Mouse (Mus musculus) MEL (cell line): ENCODE results near the gene 4931428F04Rik. TPM values are rescaled to one million over a fixed set of nuclear protein-coding genes. Genes with fewer than 3 reads are reported as not detected.
A peak's percentile ranks its signal among the peaks of the same experiment; 100 is the strongest.

Experiments used
- DNase-seq: peaks from one replicate; pipeline ENCODE4 v3.0.0; 2011; ENCODE audit warnings: low read depth, low spot score
- H3K27ac ChIP-seq: 2 replicates; pipeline ENCODE4 v1.5.1; 2012; ENCODE audit warnings: low read depth, mild to moderate bottlenecking, control low read depth, low read length, moderate library complexity; ENCODE audit not compliant: control insufficient read depth
- H3K27me3 ChIP-seq, 2 experiments: fragments of 150-350 bp in 1 of 2; sonication (generic) in 1 of 2; 2 replicates each; pipeline ENCODE4 v1.6.1; 2012; ENCODE audit warnings: low read length in 2 of 2, mild to moderate bottlenecking in 2 of 2, improper control_type of control experiment in 1 of 2, moderate library complexity in 1 of 2; ENCODE audit not compliant: insufficient read depth in 2 of 2, control insufficient read depth in 1 of 2
- H3K36me3 ChIP-seq, 2 experiments: 2 replicates each; pipeline ENCODE4 v1.6.1; 2012 to 2014; ENCODE audit warnings: low read length in 2 of 2, improper control_type of control experiment in 1 of 2, inconsistent platforms in 1 of 2, mild to moderate bottlenecking in 1 of 2; ENCODE audit not compliant: insufficient read depth in 2 of 2, control insufficient read depth in 1 of 2
- H3K4me1 ChIP-seq, 2 experiments: fragments of 150-350 bp in 1 of 2; sonication (generic) in 1 of 2; 2 replicates each; pipeline ENCODE4 v1.6.1; 2012; ENCODE audit warnings: low read length in 2 of 2, improper control_type of control experiment in 1 of 2, mild to moderate bottlenecking in 1 of 2; ENCODE audit not compliant: insufficient read depth in 2 of 2, control insufficient read depth in 1 of 2
- H3K4me3 ChIP-seq, 2 experiments: fragments of 150-350 bp in 1 of 2; sonication (generic) in 1 of 2; 2 replicates each; pipeline ENCODE4 v1.5.1; 2012; ENCODE audit warnings: low read depth in 2 of 2, low read length in 2 of 2, mild to moderate bottlenecking in 2 of 2, moderate library complexity in 2 of 2, control low read depth in 1 of 2, improper control_type of control experiment in 1 of 2; ENCODE audit not compliant: control insufficient read depth in 1 of 2, insufficient read depth in 1 of 2
- H3K79me2 ChIP-seq: 2 replicates; pipeline ENCODE4 v1.6.1; 2012; ENCODE audit warnings: mild to moderate bottlenecking, low read length, moderate library complexity; ENCODE audit not compliant: control insufficient read depth, poor library complexity, insufficient read depth
- H3K9ac ChIP-seq: 2 replicates; pipeline ENCODE4 v1.6.1; 2012; ENCODE audit warnings: low read depth, mild to moderate bottlenecking, control low read depth, low read length, moderate library complexity; ENCODE audit not compliant: control insufficient read depth, poor library complexity, severe bottlenecking
- H3K9me3 ChIP-seq: fragments of 150-350 bp; sonication (generic); replicated peaks from 2 replicates; pipeline ENCODE4 v1.6.1; 2012; ENCODE audit warnings: mild to moderate bottlenecking, low read length, improper control_type of control experiment, moderate library complexity; ENCODE audit not compliant: insufficient read depth
- BHLHE40 ChIP-seq: IDR thresholded peaks from 2 replicates; pipeline ENCODE4 v1.6.1; 2012; ENCODE audit warnings: low read depth, mild to moderate bottlenecking, inconsistent platforms, low read length, improper control_type of control experiment, borderline replicate concordance
- CHD2 ChIP-seq: IDR thresholded peaks from 2 replicates; pipeline ENCODE4 v1.6.1; 2011; ENCODE audit warnings: low read length, improper control_type of control experiment
- CTCF ChIP-seq, 3 experiments: IDR thresholded peaks in 2 of 3; conservative IDR thresholded peaks in 1 of 3; 2 replicates each; pipeline ENCODE4 v1.5.1; 2011 to 2012; ENCODE audit warnings: low read length in 3 of 3, low read depth in 2 of 3, mild to moderate bottlenecking in 2 of 3, improper control_type of control experiment in 1 of 3, inconsistent platforms in 1 of 3, mixed read lengths in 1 of 3, moderate library complexity in 1 of 3; ENCODE audit not compliant: control insufficient read depth in 1 of 3, insufficient read depth in 1 of 3, poor library complexity in 1 of 3, severe bottlenecking in 1 of 3
- ELF1 ChIP-seq: IDR thresholded peaks from 2 replicates; pipeline ENCODE4 v1.6.1; 2014; ENCODE audit warnings: low read depth, mild to moderate bottlenecking, inconsistent platforms, low read length, improper control_type of control experiment, moderate library complexity
- EP300 ChIP-seq, 2 experiments: IDR thresholded peaks; 2 replicates each; pipeline ENCODE4 v1.6.1; 2011; ENCODE audit warnings: improper control_type of control experiment in 2 of 2, low read length in 2 of 2, low read depth in 1 of 2, mild to moderate bottlenecking in 1 of 2
- ETS1 ChIP-seq: IDR thresholded peaks from 2 replicates; pipeline ENCODE4 v1.6.1; 2012; ENCODE audit warnings: low read depth, mild to moderate bottlenecking, inconsistent platforms, low read length, improper control_type of control experiment, moderate library complexity
- MAFK ChIP-seq: IDR thresholded peaks from 2 replicates; pipeline ENCODE4 v1.6.1; 2011; ENCODE audit warnings: low read depth, mild to moderate bottlenecking, low read length, improper control_type of control experiment, borderline replicate concordance
- MAZ ChIP-seq: IDR thresholded peaks from 2 replicates; pipeline ENCODE4 v1.6.1; 2012; ENCODE audit warnings: low read depth, mild to moderate bottlenecking, inconsistent platforms, low read length, improper control_type of control experiment
- MYC ChIP-seq: IDR thresholded peaks from 2 replicates; pipeline ENCODE4 v1.6.1; 2011; ENCODE audit warnings: low read depth, mild to moderate bottlenecking, low read length, improper control_type of control experiment, moderate library complexity
- POLR2A ChIP-seq, 2 experiments: IDR thresholded peaks; 2 replicates each; pipeline ENCODE4 v1.6.1; 2011 to 2012; ENCODE audit warnings: low read length in 2 of 2, mild to moderate bottlenecking in 2 of 2, control low read depth in 1 of 2, improper control_type of control experiment in 1 of 2, low read depth in 1 of 2, moderate library complexity in 1 of 2; ENCODE audit not compliant: control insufficient read depth in 1 of 2, insufficient read depth in 1 of 2, poor library complexity in 1 of 2
- POLR2AphosphoS2 ChIP-seq: IDR thresholded peaks from 2 replicates; pipeline ENCODE4 v1.6.1; 2011; ENCODE audit warnings: low read length, improper control_type of control experiment
- POLR2AphosphoS5 ChIP-seq: IDR thresholded peaks from 2 replicates; pipeline ENCODE4 v1.6.1; 2012; ENCODE audit warnings: low read depth, borderline replicate concordance, mild to moderate bottlenecking, inconsistent platforms, low read length, moderate library complexity, mixed read lengths
- SMC3 ChIP-seq: IDR thresholded peaks from 2 replicates; pipeline ENCODE4 v1.6.1; 2011; ENCODE audit warnings: low read depth, low read length, improper control_type of control experiment
- TAL1 ChIP-seq: IDR thresholded peaks from 2 replicates; pipeline ENCODE4 v1.6.1; 2012; ENCODE audit warnings: mild to moderate bottlenecking, inconsistent platforms, low read length, moderate library complexity, mixed read lengths
- TBP ChIP-seq: IDR thresholded peaks from 2 replicates; pipeline ENCODE4 v1.8.0; 2011; ENCODE audit warnings: low read depth, low read length, improper control_type of control experiment
- TCF12 ChIP-seq: IDR thresholded peaks from 2 replicates; pipeline ENCODE4 v1.6.1; 2014; ENCODE audit warnings: low read depth, mild to moderate bottlenecking, inconsistent platforms, low read length, improper control_type of control experiment, moderate library complexity
- ZMIZ1 ChIP-seq: IDR thresholded peaks from 2 replicates; pipeline ENCODE4 v1.6.1; 2012; ENCODE audit warnings: low read depth, mild to moderate bottlenecking, inconsistent platforms, low read length, improper control_type of control experiment, moderate library complexity
- polyA plus RNA-seq, 2 experiments: library from polyadenylated mRNA; stranded (reverse) in 1 of 2; unstranded in 1 of 2; fragments of >175 nt in 1 of 2; fragments of >200 nt in 1 of 2; gene quantifications; 2 replicates each; pipeline versions ENCODE4 v1.2.1 to v1.2.4; 2012; ENCODE audit warnings: low replicate concordance in 2 of 2, low read depth in 1 of 2; ENCODE audit not compliant: insufficient read length in 2 of 2, insufficient read depth in 1 of 2, missing spikeins in 1 of 2
- total RNA-seq: library from RNA; depleted of rRNA; stranded (reverse); fragments of 300-350 nt; gene quantifications from 2 replicates; pipeline ENCODE4 v1.2.3, GENCODE M21; 2012

Gene 4931428F04Rik
- total and polyA plus RNA-seq, 3 experiments = 8.2 to 13.0 TPM; not detected in 1

- Histone ChIP-seq H3K27me3 (no peaks in the 10 kb centered on the region), H3K4me3 (no peak within 1 kb of the TSS), H3K36me3 (peaks cover 16 to 33% of the 10 kb centered on the region in 2 experiments), H3K9ac (no peak within 1 kb of the TSS), H3K4me1 (peaks cover 0 to 29% of the 10 kb centered on the region in 2 experiments; a peak in 3 of 4 replicates), H3K79me2 (peaks cover 7% of the 10 kb centered on the region), H3K9me3 (no peaks in the 10 kb centered on the region), H3K27ac (peak within 1 kb of the TSS; percentile 34)
- peak; percentile 34 for DNase-seq
- peak; percentile 97 for TF ChIP-seq POLR2AphosphoS2
- TF ChIP-seq EP300 (IDR thresholded peaks at IDR 0.05; ENCODE audit: low read depth in 1 of 2, low read length in 2 of 2) = no peak
- 0 out of 2 replicates have a peak, but pooled peaks have one; percentile 14 for TF ChIP-seq SMC3
- peak in 1 of 2 experiments; percentile 40; a peak in 2 of 4 replicates for TF ChIP-seq POLR2A (IDR thresholded peaks at IDR 0.05; ENCODE audit: control insufficient read depth in 1 of 2, insufficient read depth in 1 of 2, low read depth in 1 of 2, low read length in 2 of 2, poor library complexity in 1 of 2)
- no peak for TF ChIP-seq BHLHE40
- peak; percentile 72 for TF ChIP-seq ZMIZ1
These were observed 15.8 kb upstream of the 4931428F04Rik start, which contains the start of gene Elmo3 for GRCm38 (mm10) chr8:105305211-105306145. Gene Elmo3 (plus strand): TSS chr8:105305601.

GRCm38 (mm10) chr8:105304325-105305210 lies 14.9 kb upstream of the 4931428F04Rik start:
- no peak overlapping the region for H3K4me3 ChIP-seq
- TF ChIP-seq TAL1 = no peak
- TF ChIP-seq TBP = 0 out of 2 replicates have a peak, but pooled peaks have one; percentile 11
- 0 out of 2 replicates have a peak, but pooled peaks have one; percentile 32 for TF ChIP-seq CHD2
- peak; percentile 67 for TF ChIP-seq ETS1
- TF ChIP-seq POLR2AphosphoS2 = peak; percentile 83; the same call in 1 of the 2 replicates
- peak; percentile 15; the same call in 1 of the 2 replicates for TF ChIP-seq ZMIZ1
- TF ChIP-seq MAZ = peak; percentile 58; the same call in 1 of the 2 replicates
- TF ChIP-seq ELF1 = no peak
- TF ChIP-seq EP300 (IDR thresholded peaks at IDR 0.05; ENCODE audit: low read depth in 1 of 2, low read length in 2 of 2) = peak in 1 of 2 experiments; percentile 6; a peak in 1 of 4 replicates
- peak; percentile 68 for TF ChIP-seq TCF12
- TF ChIP-seq MAFK = peak; percentile 49; the same call in 1 of the 2 replicates
- no peak for TF ChIP-seq CTCF (IDR thresholded peaks at IDR 0.05 in 2 of 3, conservative IDR thresholded peaks at IDR 0.05 in 1 of 3; ENCODE audit: control insufficient read depth in 1 of 3, insufficient read depth in 1 of 3, low read depth in 2 of 3, low read length in 3 of 3, poor library complexity in 1 of 3, severe bottlenecking in 1 of 3)
- TF ChIP-seq POLR2AphosphoS5 = 0 out of 2 replicates have a peak, but pooled peaks have one; percentile 33
- peak in 1 of 2 experiments; percentile 27; a peak in 1 of 4 replicates for TF ChIP-seq POLR2A (IDR thresholded peaks at IDR 0.05; ENCODE audit: control insufficient read depth in 1 of 2, insufficient read depth in 1 of 2, low read depth in 1 of 2, low read length in 2 of 2, poor library complexity in 1 of 2)
- no peak for TF ChIP-seq MYC
- TF ChIP-seq, all 39 proteins: peak for 11
- Histone ChIP-seq H3K36me3 (peaks cover 18 to 41% of the 10 kb centered on the region in 2 experiments), H3K9me3 (no peaks in the 10 kb centered on the region), H3K79me2 (peaks cover 14% of the 10 kb centered on the region), H3K27ac (peak overlapping the region; percentile 34), H3K27me3 (no peaks in the 10 kb centered on the region), H3K9ac (no peak overlapping the region), H3K4me1 (peaks cover 7 to 37% of the 10 kb centered on the region in 2 experiments)
- DNase-seq = peak; percentile 84
